Mouse (Mus musculus) testis, adult 2 months (tissue): ENCODE measurements around the gene Lmntd1.

Experiments
- CTCF ChIP-seq: fragments of 200-500 bp; IDR thresholded peaks from 2 replicates; pipeline ENCODE4 v1.5.1; 2012; ENCODE audit warnings: low read depth, mild to moderate bottlenecking, inconsistent platforms, low read length, moderate library complexity; ENCODE audit not compliant: control insufficient read depth, insufficient read depth, insufficient replicate concordance
- POLR2A ChIP-seq: fragments of 200-500 bp; IDR thresholded peaks from 2 replicates; pipeline ENCODE4 v1.6.1; 2012; ENCODE audit warnings: low read depth, mild to moderate bottlenecking, inconsistent platforms, low read length, moderate library complexity; ENCODE audit not compliant: control insufficient read depth

DNA sequence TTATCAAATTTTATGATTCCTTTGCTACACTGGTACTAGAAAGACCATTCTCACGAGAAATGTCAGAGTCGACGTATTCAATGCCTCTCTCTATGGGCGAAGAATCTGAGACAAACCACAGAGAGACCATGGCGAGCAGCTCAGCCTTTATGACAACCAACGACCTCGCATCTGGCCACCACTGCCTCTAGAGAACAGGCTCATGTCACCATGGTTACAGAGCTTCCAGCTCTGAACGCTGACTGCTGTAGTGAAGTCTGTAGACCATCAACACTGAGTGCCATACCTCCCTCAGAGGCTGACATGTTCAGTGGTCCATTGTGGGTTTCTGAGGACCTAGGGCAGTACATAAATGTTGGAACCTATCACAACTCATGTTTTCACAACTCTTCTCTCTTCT is 180.2 kb downstream of the Lmntd1 start:
- TF ChIP-seq POLR2A (peak; percentile 52; the same call in 1 of the 2 replicates), CTCF (no peak)
